In genomic region chr6:29024000-29024417, GRCm38 (mm10) we compare ENCODE assay signal across 8 mouse cellular contexts. TPM values are rescaled to one million over a fixed set of nuclear protein-coding genes. Genes with fewer than 3 reads are reported as not detected.
DNase-seq lines count a peak whose midpoint lies in the region; ATAC-seq and TF ChIP-seq lines count a peak whose summit lies in the region.

No protein-coding gene starts in this region.

- TF ChIP-seq EP300 in liver, embryonic 14.5 days (IDR thresholded peaks at IDR 0.05; ENCODE audit: low read depth): no peak

- H3K27ac ChIP-seq in embryonic facial prominence, embryonic 11.5 days (replicated peaks; ENCODE audit: low read depth, low read length): no peak overlapping the region
- no peak overlapping the region for H3K27ac ChIP-seq in kidney, embryonic 14.5 days (ENCODE audit: low read depth, low read length)
- H3K27ac ChIP-seq in liver, embryonic 14.5 days: no peak overlapping the region
- no peak overlapping the region for H3K27ac ChIP-seq in neural tube, embryonic 12.5 days

- H3K4me1 ChIP-seq in embryonic facial prominence, embryonic 11.5 days (ENCODE audit: control insufficient read depth, insufficient read depth, low read length): no peaks in the 10 kb centered on the region
- H3K4me1 ChIP-seq in kidney, embryonic 14.5 days (ENCODE audit: control insufficient read depth, insufficient read depth, low read length): no peaks in the 10 kb centered on the region
- H3K4me1 ChIP-seq in liver, embryonic 14.5 days (replicated peaks; ENCODE audit: control insufficient read depth in 2 of 2, insufficient read depth in 2 of 2, low read length in 1 of 2): no peaks in the 10 kb centered on the region
- no peaks in the 10 kb centered on the region for H3K4me1 ChIP-seq in neural tube, embryonic 12.5 days

- WGBS in embryonic facial prominence, embryonic 11.5 days: 7% methylated on average over 16 of the region's 16 CpGs
- WGBS in kidney, embryonic 14.5 days: 8% methylated on average over 16 of the region's 16 CpGs
- 5% methylated on average over 16 of the region's 16 CpGs for WGBS in liver, embryonic 14.5 days (ENCODE audit: insufficient replicate concordance)
- WGBS in neural tube, embryonic 12.5 days: 8% methylated on average over 16 of the region's 16 CpGs

- peak; percentile 83 for ATAC-seq in CD4-positive, CD25-positive, alpha-beta regulatory T cell, adult 4 months
- ATAC-seq in embryonic facial prominence, embryonic 11.5 days (replicated peaks; ENCODE audit: insufficient number of reproducible peaks, low FRiP score, low TSS enrichment, low read depth): peak; percentile 81
- peak; percentile 71 for ATAC-seq in kidney, embryonic 14.5 days (ENCODE audit: low FRiP score, low TSS enrichment)
- ATAC-seq in liver, embryonic 14.5 days (ENCODE audit: insufficient read depth): no peak
- ATAC-seq in neural tube, embryonic 12.5 days (ENCODE audit: low FRiP score, low read depth): peak; percentile 77

- H3K9me3 ChIP-seq in embryonic facial prominence, embryonic 11.5 days (replicated peaks; ENCODE audit: control insufficient read depth, low read length): no peaks in the 10 kb centered on the region
- no peaks in the 10 kb centered on the region for H3K9me3 ChIP-seq in kidney, embryonic 14.5 days (ENCODE audit: control insufficient read depth, low read length)
- no peaks in the 10 kb centered on the region for H3K9me3 ChIP-seq in liver, embryonic 14.5 days (ENCODE audit: control insufficient read depth, low read length)
- no peaks in the 10 kb centered on the region for H3K9me3 ChIP-seq in neural tube, embryonic 12.5 days

- DNase-seq in adrenal gland, postnatal 14 days: peak; percentile 86
- peak; percentile 89 for DNase-seq in embryonic facial prominence, embryonic 11.5 days (ENCODE audit: low spot score)
- DNase-seq in heart, adult 9 months (ENCODE audit: low spot score in 2 of 2): peak; percentile 23 to 44
- peak; percentile 3 to 31 (median 7) for DNase-seq in liver, embryonic 14.5 days (ENCODE audit: low read depth in 3 of 3, low spot score in 3 of 3)
- DNase-seq in testis, postnatal 14 days (ENCODE audit: low spot score): peak; percentile 61

- H3K4me2 ChIP-seq in embryonic facial prominence, embryonic 11.5 days (ENCODE audit: low read depth, low read length): no peak overlapping the region
- no peak overlapping the region; the same call in 1 of the 2 replicates for H3K4me2 ChIP-seq in kidney, embryonic 14.5 days (replicated peaks; ENCODE audit: low read depth, low read length)
- H3K4me2 ChIP-seq in liver, embryonic 14.5 days (ENCODE audit: low read depth): no peak overlapping the region
- H3K4me2 ChIP-seq in neural tube, embryonic 12.5 days (replicated peaks): peak overlapping the region; percentile 43

- H3K9ac ChIP-seq in embryonic facial prominence, embryonic 11.5 days (replicated peaks; ENCODE audit: low read length): peak overlapping the region; percentile 26
- H3K9ac ChIP-seq in kidney, embryonic 14.5 days (ENCODE audit: low read depth, low read length): no peak overlapping the region
- no peak overlapping the region for H3K9ac ChIP-seq in liver, embryonic 14.5 days (replicated peaks)
- no peak overlapping the region for H3K9ac ChIP-seq in neural tube, embryonic 12.5 days

- H3K4me3 ChIP-seq in embryonic facial prominence, embryonic 11.5 days (ENCODE audit: low read depth, low read length): no peak overlapping the region
- H3K4me3 ChIP-seq in kidney, embryonic 14.5 days (ENCODE audit: low read length): no peak overlapping the region
- H3K4me3 ChIP-seq in liver, embryonic 14.5 days (ENCODE audit: insufficient read depth in 1 of 2, low read depth in 2 of 2, low read length in 2 of 2): no peak overlapping the region
- H3K4me3 ChIP-seq in neural tube, embryonic 12.5 days: no peak overlapping the region

- no peaks in the 10 kb centered on the region for H3K27me3 ChIP-seq in embryonic facial prominence, embryonic 11.5 days (ENCODE audit: control insufficient read depth, insufficient read depth, low read length)
- peaks cover 7% of the 10 kb centered on the region; the same call in 1 of the 2 replicates for H3K27me3 ChIP-seq in kidney, embryonic 14.5 days (ENCODE audit: control insufficient read depth, insufficient read depth, low read length)
- H3K27me3 ChIP-seq in liver, embryonic 14.5 days (ENCODE audit: control insufficient read depth, insufficient read depth, low read length): no peaks in the 10 kb centered on the region
- peaks cover 18% of the 10 kb centered on the region for H3K27me3 ChIP-seq in neural tube, embryonic 12.5 days (replicated peaks)

- TF ChIP-seq CTCF in liver, embryonic 14.5 days (IDR thresholded peaks at IDR 0.05; ENCODE audit: low read depth): peak; percentile 96

- H3K36me3 ChIP-seq in embryonic facial prominence, embryonic 11.5 days (replicated peaks; ENCODE audit: control insufficient read depth, insufficient read depth, low read depth, low read length): no peaks in the 10 kb centered on the region
- no peaks in the 10 kb centered on the region for H3K36me3 ChIP-seq in kidney, embryonic 14.5 days (ENCODE audit: control insufficient read depth, insufficient read depth, low read length)
- H3K36me3 ChIP-seq in liver, embryonic 14.5 days (replicated peaks; ENCODE audit: control insufficient read depth, insufficient read depth, low read depth): no peaks in the 10 kb centered on the region
- no peaks in the 10 kb centered on the region for H3K36me3 ChIP-seq in neural tube, embryonic 12.5 days

RNA-seq across cellular contexts. Expression of gene Lep, which starts 36.0 kb away (rescaled TPM):
- polyA plus RNA-seq in CD4-positive, CD25-positive, alpha-beta regulatory T cell, adult 4 months (2017; shearing (Covaris generic)): not detected
- 5.9 and 17.0 TPM in 2 replicates for total RNA-seq in adrenal gland, postnatal 14 days (2021)
- polyA plus RNA-seq in embryonic facial prominence, embryonic 11.5 days (2014; fragmentation: Nextera tagmentation; extraction: Ambion mirVana): not detected in 2 replicates
- polyA plus RNA-seq in kidney, embryonic 14.5 days (2014; fragmentation: Nextera tagmentation; extraction: Ambion mirVana): not detected in 2 replicates
- polyA plus RNA-seq in liver, embryonic 14.5 days (2012; rRNA removed): not detected in 2 replicates
- polyA plus RNA-seq in liver, embryonic 14.5 days (2014; fragmentation: Nextera tagmentation; extraction: Ambion mirVana): not detected in 2 replicates
- not detected in 2 replicates for polyA plus RNA-seq in neural tube, embryonic 12.5 days (2016; fragmentation: Nextera tagmentation; extraction: Ambion mirVana)

Comparison
In these comparisons a context has a peak if more than half of its experiments do, and no peak if none do; other contexts are left out.
1. DNase-seq: peak in every context shown above with its lines; median percentile 89 in embryonic facial prominence, embryonic 11.5 days; 86 in adrenal gland, postnatal 14 days; 61 in testis, postnatal 14 days; 34 in heart, adult 9 months; 7 in liver, embryonic 14.5 days.